Mouse (Mus musculus) limb, embryonic 13.5 days (tissue): ENCODE data around the gene Atp8b2. TPM values are rescaled to one million over a fixed set of nuclear protein-coding genes. Genes with fewer than 3 reads are reported as not detected.

Experiments
- ATAC-seq: fragments of 200-750 bp; cut with Nextera tagmentation; 2 replicates; pipeline ENCODE4 v1.8.0; 2017; ENCODE audit warnings: low read depth, moderate number of reproducible peaks, moderate TSS enrichment; ENCODE audit not compliant: low FRiP score
- H3K27ac ChIP-seq: fragments of 300-500 bp; sonication (generic); 2 replicates; pipeline ENCODE4 v1.5.1; 2015; ENCODE audit warnings: inconsistent platforms, mild to moderate bottlenecking, moderate library complexity
- H3K27me3 ChIP-seq: fragments of 300-500 bp; sonication (generic); 2 replicates; pipeline ENCODE4 v1.6.1; 2015; ENCODE audit warnings: mild to moderate bottlenecking, inconsistent platforms
- H3K36me3 ChIP-seq: fragments of 300-500 bp; sonication (generic); 2 replicates; pipeline ENCODE4 v1.6.1; 2015; ENCODE audit warnings: inconsistent platforms, mild to moderate bottlenecking, moderate library complexity
- H3K4me1 ChIP-seq: fragments of 300-500 bp; sonication (generic); 2 replicates; pipeline ENCODE4 v1.6.1; 2015; ENCODE audit warnings: inconsistent platforms
- H3K4me2 ChIP-seq: fragments of 300-500 bp; sonication (generic); replicated peaks from 2 replicates; pipeline ENCODE4 v1.6.1; 2015; ENCODE audit warnings: inconsistent platforms, mild to moderate bottlenecking, moderate library complexity
- H3K4me3 ChIP-seq: fragments of 300-500 bp; sonication (generic); 2 replicates; pipeline ENCODE4 v1.5.1; 2015; ENCODE audit warnings: moderate library complexity, mild to moderate bottlenecking, inconsistent platforms
- H3K9ac ChIP-seq: fragments of 300-500 bp; sonication (generic); 2 replicates; pipeline ENCODE4 v1.6.1; 2015; ENCODE audit warnings: mild to moderate bottlenecking, inconsistent platforms
- H3K9me3 ChIP-seq: fragments of 300-500 bp; sonication (generic); 2 replicates; pipeline ENCODE4 v1.6.1; 2016; ENCODE audit warnings: inconsistent platforms
- whole genome bisulfite sequencing: fragments of 180-500 bp; shearing (Covaris S2); methylation state at CpG from one replicate; pipeline ENCODE4 v1.1.7; 2015; 5-methylcytosine and 5-hydroxymethylcytosine counted together
- polyA plus RNA-seq: library from polyadenylated mRNA; unstranded; fragments of >200 nt; fragmentation: Nextera tagmentation; extraction: Ambion mirVana; gene quantifications from 2 replicates; pipeline ENCODE4 v1.2.1, GENCODE M21; 2015

Gene Atp8b2
- polyA plus RNA-seq, 1 experiment from 2014 or later: 17.7 TPM

- H3K4me2 ChIP-seq: no peak overlapping the region
Observed at GRCm38 (mm10) chr3:89956177-89956971, 6.9 kb downstream of the Atp8b2 start.

GRCm38 (mm10) chr3:89953420-89953819 lies 9.9 kb downstream of the Atp8b2 start:
- no peaks in the 10 kb centered on the region for H3K9me3 ChIP-seq
- no peak overlapping the region for H3K27ac ChIP-seq
- H3K36me3 ChIP-seq: peaks cover 97% of the 10 kb centered on the region
- H3K4me3 ChIP-seq: no peak overlapping the region
- no peaks in the 10 kb centered on the region for H3K27me3 ChIP-seq
- H3K4me2 ChIP-seq: no peak overlapping the region
- no peak for ATAC-seq
- H3K9ac ChIP-seq: no peak overlapping the region
- H3K4me1 ChIP-seq: no peaks in the 10 kb centered on the region
- WGBS: 2% methylated on average over 4 of the region's 4 CpGs

More at GRCm38 (mm10) chr3:89956177-89956971, 6.9 kb downstream of the Atp8b2 start:
- Histone ChIP-seq H3K36me3 (peaks cover 79% of the 10 kb centered on the region), H3K4me3 (no peak overlapping the region), H3K9ac (no peak overlapping the region), H3K9me3 (no peaks in the 10 kb centered on the region), H3K4me1 (peaks cover 19% of the 10 kb centered on the region), H3K27ac (no peak overlapping the region), H3K27me3 (no peaks in the 10 kb centered on the region)
- ATAC-seq: no peak
- WGBS: 92% methylated on average over 7 of the region's 7 CpGs

GRCm38 (mm10) chr3:89948655-89949054 lies 14.7 kb downstream of the Atp8b2 start:
- Histone ChIP-seq H3K9ac (no peak overlapping the region), H3K27ac (no peak overlapping the region), H3K4me2 (no peak overlapping the region), H3K4me1 (no peaks in the 10 kb centered on the region), H3K4me3 (no peak overlapping the region), H3K9me3 (no peaks in the 10 kb centered on the region), H3K27me3 (no peaks in the 10 kb centered on the region), H3K36me3 (peaks cover 98% of the 10 kb centered on the region)
- no peak for ATAC-seq
- WGBS: 96% methylated on average over 6 of the region's 6 CpGs

GRCm38 (mm10) chr3:89948021-89948420 lies 15.3 kb downstream of the Atp8b2 start:
- Histone ChIP-seq H3K36me3 (peaks cover 100% of the 10 kb centered on the region), H3K4me2 (no peak overlapping the region), H3K4me3 (no peak overlapping the region), H3K4me1 (no peaks in the 10 kb centered on the region), H3K9ac (no peak overlapping the region), H3K9me3 (no peaks in the 10 kb centered on the region), H3K27ac (no peak overlapping the region), H3K27me3 (no peaks in the 10 kb centered on the region)
- ATAC-seq: no peak
- 85% methylated on average over 11 of the region's 11 CpGs for WGBS

GRCm38 (mm10) chr3:89945026-89945425 lies 18.3 kb downstream of the Atp8b2 start:
- H3K9me3 ChIP-seq: no peaks in the 10 kb centered on the region
- H3K27ac ChIP-seq: no peak overlapping the region
- WGBS: 81% methylated on average over 8 of the region's 8 CpGs
- H3K9ac ChIP-seq: no peak overlapping the region
- no peaks in the 10 kb centered on the region for H3K27me3 ChIP-seq
- H3K4me2 ChIP-seq: no peak overlapping the region
- no peaks in the 10 kb centered on the region for H3K4me1 ChIP-seq
- no peak overlapping the region for H3K4me3 ChIP-seq
- no peak for ATAC-seq
- H3K36me3 ChIP-seq: peaks cover 100% of the 10 kb centered on the region

- H3K36me3 ChIP-seq: peaks cover 97% of the 10 kb centered on the region
Observed at GRCm38 (mm10) chr3:89942894-89943293, 20.4 kb downstream of the Atp8b2 start.

GRCm38 (mm10) chr3:89936495-89936894 lies 26.8 kb downstream of the Atp8b2 start:
- H3K4me3 ChIP-seq: no peak overlapping the region
- no peaks in the 10 kb centered on the region for H3K4me1 ChIP-seq
- H3K36me3 ChIP-seq: peaks cover 56% of the 10 kb centered on the region
- ATAC-seq: no peak
- WGBS: 93% methylated on average over 3 of the region's 3 CpGs
- H3K27ac ChIP-seq: no peak overlapping the region
- no peak overlapping the region for H3K4me2 ChIP-seq
- no peak overlapping the region for H3K9ac ChIP-seq
- no peaks in the 10 kb centered on the region for H3K27me3 ChIP-seq
- H3K9me3 ChIP-seq: peaks cover 6% of the 10 kb centered on the region

More at GRCm38 (mm10) chr3:89942894-89943293, 20.4 kb downstream of the Atp8b2 start:
- H3K4me1 ChIP-seq: no peaks in the 10 kb centered on the region
- no peak for ATAC-seq
- no peak overlapping the region for H3K4me3 ChIP-seq
- no peak overlapping the region for H3K4me2 ChIP-seq
- H3K9me3 ChIP-seq: no peaks in the 10 kb centered on the region
- H3K27ac ChIP-seq: no peak overlapping the region
- 94% methylated on average over 9 of the region's 9 CpGs for WGBS
- no peak overlapping the region for H3K9ac ChIP-seq
- H3K27me3 ChIP-seq: no peaks in the 10 kb centered on the region

- Histone ChIP-seq H3K9ac (no peak overlapping the region), H3K36me3 (peaks cover 23% of the 10 kb centered on the region), H3K9me3 (peaks cover 6% of the 10 kb centered on the region), H3K27ac (no peak overlapping the region), H3K4me2 (no peak overlapping the region), H3K4me1 (no peaks in the 10 kb centered on the region), H3K27me3 (no peaks in the 10 kb centered on the region), H3K4me3 (no peak overlapping the region)
- no peak for ATAC-seq
- 92% methylated on average over 2 of the region's 2 CpGs for WGBS
Observed at GRCm38 (mm10) chr3:89932925-89933324, 30.4 kb downstream of the Atp8b2 start.

- WGBS: 73% methylated on average over 4 of the region's 4 CpGs
- no peaks in the 10 kb centered on the region for H3K4me1 ChIP-seq
Observed at GRCm38 (mm10) chr3:89928956-89929355, 34.4 kb downstream of the Atp8b2 start.

GRCm38 (mm10) chr3:89926440-89926839 lies 36.9 kb downstream of the Atp8b2 start:
- Histone ChIP-seq H3K36me3 (no peaks in the 10 kb centered on the region), H3K9me3 (no peaks in the 10 kb centered on the region), H3K4me1 (no peaks in the 10 kb centered on the region), H3K9ac (no peak overlapping the region), H3K27ac (no peak overlapping the region), H3K4me2 (no peak overlapping the region), H3K4me3 (no peak overlapping the region), H3K27me3 (no peaks in the 10 kb centered on the region)
- ATAC-seq: no peak
- WGBS: 100% methylated on average over 1 of the region's 1 CpGs

More at GRCm38 (mm10) chr3:89928956-89929355, 34.4 kb downstream of the Atp8b2 start:
- H3K27me3 ChIP-seq: no peaks in the 10 kb centered on the region
- H3K4me3 ChIP-seq: no peak overlapping the region
- H3K36me3 ChIP-seq: no peaks in the 10 kb centered on the region
- no peak overlapping the region for H3K27ac ChIP-seq
- no peak for ATAC-seq
- no peak overlapping the region for H3K4me2 ChIP-seq
- H3K9ac ChIP-seq: no peak overlapping the region
- H3K9me3 ChIP-seq: peaks cover 3% of the 10 kb centered on the region

- Histone ChIP-seq H3K4me2 (no peak overlapping the region), H3K27me3 (peaks cover 3% of the 10 kb centered on the region; the same call in 1 of the 2 replicates), H3K27ac (no peak overlapping the region), H3K4me3 (no peak overlapping the region), H3K9me3 (no peaks in the 10 kb centered on the region), H3K36me3 (no peaks in the 10 kb centered on the region), H3K4me1 (no peaks in the 10 kb centered on the region), H3K9ac (no peak overlapping the region)
- 59% methylated on average over 6 of the region's 6 CpGs for WGBS
- ATAC-seq: no peak
Observed at GRCm38 (mm10) chr3:89920711-89921110, 42.6 kb downstream of the Atp8b2 start.

GRCm38 (mm10) chr3:89917408-89917807 lies 45.9 kb downstream of the Atp8b2 start:
- no peak overlapping the region for H3K4me3 ChIP-seq
- no peak overlapping the region for H3K4me2 ChIP-seq
- 54% methylated on average over 3 of the region's 3 CpGs for WGBS
- H3K27me3 ChIP-seq: peaks cover 32% of the 10 kb centered on the region
- ATAC-seq: no peak
- H3K27ac ChIP-seq: no peak overlapping the region
- H3K9ac ChIP-seq: no peak overlapping the region
- peaks cover 13% of the 10 kb centered on the region for H3K4me1 ChIP-seq
- no peaks in the 10 kb centered on the region for H3K36me3 ChIP-seq
- H3K9me3 ChIP-seq: no peaks in the 10 kb centered on the region

- H3K9me3 ChIP-seq: no peaks in the 10 kb centered on the region
- WGBS: 56% methylated on average over 1 of the region's 1 CpGs
- no peak overlapping the region for H3K9ac ChIP-seq
- H3K27me3 ChIP-seq: peaks cover 39% of the 10 kb centered on the region
- no peak overlapping the region for H3K4me3 ChIP-seq
- no peaks in the 10 kb centered on the region for H3K36me3 ChIP-seq
- no peak for ATAC-seq
- H3K27ac ChIP-seq: no peak overlapping the region
- H3K4me1 ChIP-seq: peaks cover 18% of the 10 kb centered on the region
- no peak overlapping the region for H3K4me2 ChIP-seq
Observed at GRCm38 (mm10) chr3:89916622-89917021, 46.7 kb downstream of the Atp8b2 start.
